Mouse (Mus musculus): Measurements from ENCODE around the gene Nol9.

The Nol9 gene

DNA sequence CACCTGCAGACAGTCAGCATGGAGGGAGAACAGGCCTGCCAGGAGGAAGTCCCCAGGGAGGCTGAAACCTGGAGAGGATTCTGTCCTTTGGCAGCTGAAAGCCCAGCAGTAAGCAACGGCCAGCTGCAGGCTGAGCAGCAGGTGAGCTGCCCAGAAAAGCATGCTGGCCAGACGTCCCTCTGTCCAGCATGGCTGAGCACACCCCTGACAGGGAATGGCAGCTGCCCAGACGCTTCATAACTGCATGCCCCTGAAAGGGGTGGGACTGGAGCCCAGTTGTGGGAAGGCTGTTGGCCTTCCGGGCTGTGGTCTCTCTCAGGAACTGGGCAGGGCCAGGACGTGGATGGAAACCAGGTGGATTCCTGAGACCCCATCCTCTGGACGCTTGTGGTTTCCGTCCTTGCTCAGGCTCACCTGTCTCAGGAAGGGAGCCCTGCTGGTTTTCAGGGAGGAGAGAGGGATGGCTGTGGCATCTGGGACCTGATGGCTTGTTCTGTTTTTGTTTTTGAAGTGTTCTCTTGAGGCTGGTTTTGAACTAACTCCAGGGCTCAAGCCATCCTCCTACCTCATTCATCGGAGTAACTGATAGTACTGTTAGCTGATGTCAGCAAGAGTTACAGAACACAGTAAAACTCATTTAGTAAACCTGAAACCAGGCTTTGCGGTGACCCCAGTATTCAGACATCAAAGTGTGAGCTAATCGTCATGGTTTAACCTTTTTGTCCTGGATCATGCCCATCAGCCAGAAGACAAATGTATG is 716 bp upstream of the Nol9 start, which contains the start of gene Tas1r1:
TSS of gene Tas1r1 (minus strand) at position 344 of the 760 bp plus-strand sequence.
- in situ Hi-C loops (cut with MboI; ENCODE audit: low pct_unique_long_range_greater_than_20kb in 1 of 2, low sequenced_read_pairs in 2 of 2, unreplicated experiment in 1 of 2), result no loop called here

DNA sequence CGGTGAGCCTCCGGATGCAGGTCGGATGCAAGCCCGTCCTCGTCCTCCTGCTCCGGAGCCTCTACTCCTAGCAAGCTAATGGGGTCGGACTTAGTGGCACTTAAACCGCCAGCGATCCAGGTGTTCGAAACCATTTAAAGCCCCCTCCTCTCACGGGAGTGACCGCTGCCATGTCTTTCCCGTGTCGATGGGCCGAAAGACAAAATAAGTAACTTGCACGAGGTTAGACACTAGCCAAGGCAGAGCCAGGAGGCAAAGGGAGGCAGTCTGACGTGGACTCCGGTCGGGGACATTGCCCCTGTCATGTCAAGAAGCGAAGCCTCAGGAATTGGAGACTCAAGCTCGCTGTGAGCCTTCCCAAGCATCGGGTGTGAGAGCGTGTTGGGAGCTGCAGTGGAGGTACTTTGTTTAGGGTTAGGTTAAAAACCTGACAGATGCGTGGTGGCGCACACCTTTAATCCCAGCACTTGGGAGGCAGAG is 750 bp downstream of the Nol9 start:
- in situ Hi-C loops (cut with MboI; ENCODE audit: low pct_unique_long_range_greater_than_20kb in 1 of 2, low sequenced_read_pairs in 2 of 2, unreplicated experiment in 1 of 2), result no loop called here

DNA sequence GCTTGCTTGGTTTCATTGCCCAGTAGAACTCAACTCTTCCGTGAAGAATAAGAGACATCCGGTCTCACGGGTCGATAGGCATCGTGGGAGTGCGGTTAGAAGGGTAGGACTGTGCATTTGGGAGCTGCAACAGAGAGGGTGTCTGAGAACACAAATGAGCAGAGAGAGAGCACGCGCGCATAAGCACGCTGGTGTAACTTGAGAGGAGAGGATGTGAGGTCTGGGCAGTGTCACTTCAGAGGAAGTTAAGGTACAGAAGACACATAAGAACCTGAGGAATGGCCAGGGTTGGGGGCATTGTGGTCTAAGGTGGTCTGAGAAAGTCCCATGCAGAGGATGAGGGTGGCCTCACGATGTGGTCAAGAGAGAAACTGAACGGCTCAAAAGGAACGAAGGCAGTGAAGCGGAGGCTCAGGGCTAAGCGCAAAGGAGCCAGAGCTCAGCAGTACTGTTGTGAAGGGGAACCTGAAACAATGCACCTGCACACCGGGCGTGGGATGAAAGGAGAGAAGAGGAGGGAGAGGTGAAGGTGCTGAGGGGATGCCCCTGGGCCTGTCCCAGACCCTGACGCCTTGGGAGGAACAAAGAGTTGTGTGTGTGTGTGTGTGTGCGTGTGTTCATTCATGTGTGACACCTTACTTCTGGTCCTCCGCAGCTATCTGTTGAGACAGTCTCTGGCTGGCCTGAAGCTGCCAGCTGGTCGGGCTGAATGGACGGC is 3.0 kb downstream of the Nol9 start:
- in situ Hi-C loops (cut with MboI; ENCODE audit: low pct_unique_long_range_greater_than_20kb in 1 of 2, low sequenced_read_pairs in 2 of 2, unreplicated experiment in 1 of 2), result no loop called here

DNA sequence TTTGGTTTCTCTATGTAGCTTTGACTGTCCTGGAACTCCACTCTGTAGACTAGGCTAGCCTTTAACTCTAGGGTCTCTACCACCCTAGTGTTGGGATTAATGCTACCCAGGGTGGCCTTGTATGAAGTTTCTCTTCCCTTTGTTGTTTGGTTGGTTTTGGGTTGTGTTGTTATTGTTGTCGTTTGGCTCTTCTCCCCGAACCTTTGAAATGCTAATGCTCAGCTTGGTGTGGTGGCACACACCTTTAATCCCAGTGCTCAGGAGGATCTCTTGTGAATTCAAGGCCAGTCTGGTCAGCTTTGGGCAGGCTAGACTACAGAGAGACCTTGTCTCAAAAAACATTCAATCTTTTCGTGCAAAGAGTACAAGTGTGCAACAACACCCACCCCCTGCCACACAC is 4.0 kb downstream of the Nol9 start:
- in situ Hi-C loops (cut with MboI; ENCODE audit: low pct_unique_long_range_greater_than_20kb in 1 of 2, low sequenced_read_pairs in 2 of 2, unreplicated experiment in 1 of 2), result no loop called here

DNA sequence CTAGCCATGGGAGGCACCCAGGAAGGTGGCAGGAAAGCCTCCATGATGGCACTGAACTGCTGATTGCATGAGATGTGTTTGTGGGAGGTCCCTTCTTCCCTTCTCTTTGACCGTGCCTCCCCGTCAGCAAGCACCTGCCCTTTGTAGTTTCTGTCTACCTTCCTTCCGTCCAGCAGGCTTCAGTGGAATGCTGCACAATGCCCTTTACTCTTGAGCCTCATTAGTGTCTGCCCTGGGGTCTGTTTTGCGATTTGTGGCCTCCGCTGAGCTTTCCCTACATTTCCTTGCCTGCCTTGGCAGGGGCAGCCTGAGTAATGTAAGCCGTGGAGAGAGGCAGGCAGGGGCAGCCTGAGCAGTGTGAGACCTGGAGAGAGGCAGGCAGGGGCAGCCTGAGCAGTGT is 5.5 kb downstream of the Nol9 start:
- in situ Hi-C loops (cut with MboI; ENCODE audit: low pct_unique_long_range_greater_than_20kb in 1 of 2, low sequenced_read_pairs in 2 of 2, unreplicated experiment in 1 of 2), result no loop called here

DNA sequence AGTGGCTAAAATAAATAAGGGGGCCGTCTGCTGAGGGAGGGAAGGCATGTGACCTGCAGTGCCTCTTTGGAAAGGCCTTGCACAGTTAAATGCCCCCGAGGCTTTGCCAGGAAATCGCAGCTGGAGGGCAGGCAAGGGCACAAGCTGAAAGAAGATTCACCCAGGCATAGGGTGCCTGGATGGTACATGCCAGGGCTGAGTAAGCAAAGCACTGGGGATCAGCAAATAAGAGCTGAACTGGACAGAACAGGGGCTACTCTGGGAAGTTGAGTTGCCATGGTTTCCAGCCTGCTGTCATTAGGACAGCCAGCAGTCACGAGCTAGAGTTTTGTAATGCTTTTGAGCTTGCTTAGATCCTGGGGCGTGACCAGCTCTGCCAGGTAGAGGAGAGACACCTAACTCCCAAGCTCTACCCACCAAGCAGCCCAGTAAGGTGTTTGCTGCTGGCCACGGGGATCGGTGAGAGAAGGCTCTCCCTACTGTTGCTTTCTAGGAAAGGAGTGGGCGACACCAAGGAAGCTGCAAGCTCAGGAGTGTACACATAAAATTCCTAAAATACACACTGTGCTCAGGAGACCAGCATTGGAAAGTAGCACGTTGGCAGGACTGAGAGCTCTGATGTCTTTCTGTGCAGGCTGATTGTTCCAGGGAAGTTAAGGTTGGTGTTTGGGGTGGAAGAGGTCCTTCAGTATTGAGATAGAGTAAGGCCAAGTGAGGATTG is 23.4 kb downstream of the Nol9 start:
- in situ Hi-C loops (cut with MboI; ENCODE audit: low pct_unique_long_range_greater_than_20kb in 1 of 2, low sequenced_read_pairs in 2 of 2, unreplicated experiment in 1 of 2), result no loop called here

DNA sequence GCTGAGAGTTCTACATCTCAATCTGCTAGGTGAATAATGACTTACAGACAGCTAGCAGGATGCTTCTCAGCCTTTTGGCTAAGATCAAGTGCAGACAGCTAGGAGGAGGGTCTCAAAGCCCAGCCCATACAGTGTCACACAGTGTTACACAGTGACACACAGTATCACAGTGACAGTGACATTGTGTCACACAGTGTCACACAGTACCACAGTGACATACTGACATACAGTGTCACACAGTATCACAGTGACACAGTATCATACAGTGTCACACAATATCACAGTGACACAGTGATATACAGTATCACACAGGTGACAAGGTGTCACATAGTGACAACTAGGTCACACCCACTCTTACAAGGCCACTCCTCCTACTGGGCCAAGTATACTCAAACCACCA is 28.2 kb downstream of the Nol9 start:
- in situ Hi-C loops (cut with MboI; ENCODE audit: low pct_unique_long_range_greater_than_20kb in 1 of 2, low sequenced_read_pairs in 2 of 2, unreplicated experiment in 1 of 2), result no loop called here

DNA sequence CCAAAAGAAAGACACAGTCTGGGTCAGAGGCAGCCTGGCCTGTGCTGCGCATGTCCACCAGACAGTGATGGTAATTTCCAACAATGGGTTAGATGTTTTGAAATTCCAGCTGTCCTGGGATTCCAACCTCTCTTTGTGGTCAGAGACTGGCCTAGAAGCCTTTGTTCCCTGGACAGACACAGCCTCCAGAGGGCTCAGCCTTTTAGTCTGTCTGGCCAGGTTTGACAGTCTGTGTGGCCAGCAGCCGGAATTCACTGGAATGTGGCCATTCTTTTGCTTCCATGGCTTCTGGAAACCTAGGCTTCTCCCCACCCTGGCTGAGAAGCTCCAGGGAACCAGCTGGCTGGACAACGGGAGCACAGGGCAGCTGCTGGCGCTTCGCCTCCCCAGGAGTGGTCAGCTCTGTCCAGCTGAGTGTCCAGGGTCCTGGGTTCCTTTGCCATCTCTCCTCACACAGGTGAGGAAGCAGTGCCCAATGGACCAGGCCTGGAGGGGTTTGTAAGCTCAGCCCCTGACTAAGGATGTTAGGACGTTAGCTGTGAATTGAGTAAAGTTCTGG is 29.1 kb downstream of the Nol9 start:
- in situ Hi-C loops (cut with MboI; ENCODE audit: low pct_unique_long_range_greater_than_20kb in 1 of 2, low sequenced_read_pairs in 2 of 2, unreplicated experiment in 1 of 2), result no loop called here

DNA sequence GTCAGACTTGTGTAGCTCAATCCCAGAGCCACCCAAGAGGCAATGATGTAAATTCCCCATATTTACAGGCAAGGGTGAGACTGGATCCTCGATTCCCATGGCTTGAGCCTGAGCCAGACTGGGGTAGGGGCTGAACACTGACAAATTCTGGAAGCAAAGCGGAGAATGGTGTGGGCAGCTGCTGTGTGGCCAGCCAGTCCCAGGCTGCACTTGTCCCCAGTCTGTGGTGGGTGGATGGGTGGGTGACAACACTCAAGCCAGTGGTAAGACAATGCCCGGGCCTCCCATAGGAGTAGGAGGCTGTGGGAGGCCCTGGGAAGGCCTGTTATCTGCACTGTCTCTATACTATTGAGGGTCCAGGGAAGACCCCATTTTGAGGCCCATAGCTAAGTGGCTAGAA is 30.1 kb downstream of the Nol9 start:
- in situ Hi-C loops (cut with MboI; ENCODE audit: low pct_unique_long_range_greater_than_20kb in 1 of 2, low sequenced_read_pairs in 2 of 2, unreplicated experiment in 1 of 2), result no loop called here

DNA sequence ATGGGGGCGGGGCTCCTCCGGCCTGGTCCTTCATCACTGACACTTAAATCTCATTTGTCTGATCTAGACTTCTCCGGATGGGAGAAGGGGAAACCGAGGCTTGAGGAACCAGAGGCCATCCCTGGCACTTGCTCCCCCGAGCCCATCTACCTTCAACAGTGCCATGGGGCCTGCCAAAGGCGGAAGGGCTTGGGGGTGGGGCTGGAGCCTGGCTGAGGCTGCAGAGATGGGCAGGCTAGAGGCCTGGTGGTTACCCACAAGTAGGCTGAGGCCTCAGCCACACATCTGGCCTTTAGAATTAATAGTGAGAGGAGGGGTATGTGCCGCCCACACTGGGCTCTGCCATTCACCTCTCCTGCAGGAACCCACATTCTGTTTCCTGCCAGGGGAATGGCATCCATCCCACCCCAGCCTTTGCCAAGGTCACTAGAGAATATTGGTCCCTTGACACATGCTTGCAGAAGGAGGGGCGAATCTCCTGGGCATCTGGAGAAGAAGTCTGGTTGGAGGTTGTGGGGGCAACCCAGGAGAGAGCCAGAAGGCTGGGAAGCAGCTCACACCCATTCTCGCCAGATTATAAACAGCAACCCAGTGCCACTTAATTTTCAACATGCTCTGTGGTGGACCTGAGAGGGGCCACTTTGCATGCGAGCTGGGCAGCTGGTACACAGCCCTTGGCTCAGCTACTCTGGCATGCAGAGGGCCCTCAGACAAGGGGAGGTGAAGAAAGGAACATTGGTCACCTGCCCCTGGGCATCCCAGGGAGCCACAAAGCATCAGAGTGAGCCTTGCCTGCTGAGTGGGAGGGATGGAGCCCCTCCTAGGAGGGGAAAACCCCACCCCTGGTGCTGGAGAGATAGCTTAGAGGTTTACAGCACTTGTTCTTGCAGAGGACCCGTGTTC is 31.6 kb downstream of the Nol9 start:
- in situ Hi-C loops (cut with MboI; ENCODE audit: low pct_unique_long_range_greater_than_20kb in 1 of 2, low sequenced_read_pairs in 2 of 2, unreplicated experiment in 1 of 2), result no loop called here

DNA sequence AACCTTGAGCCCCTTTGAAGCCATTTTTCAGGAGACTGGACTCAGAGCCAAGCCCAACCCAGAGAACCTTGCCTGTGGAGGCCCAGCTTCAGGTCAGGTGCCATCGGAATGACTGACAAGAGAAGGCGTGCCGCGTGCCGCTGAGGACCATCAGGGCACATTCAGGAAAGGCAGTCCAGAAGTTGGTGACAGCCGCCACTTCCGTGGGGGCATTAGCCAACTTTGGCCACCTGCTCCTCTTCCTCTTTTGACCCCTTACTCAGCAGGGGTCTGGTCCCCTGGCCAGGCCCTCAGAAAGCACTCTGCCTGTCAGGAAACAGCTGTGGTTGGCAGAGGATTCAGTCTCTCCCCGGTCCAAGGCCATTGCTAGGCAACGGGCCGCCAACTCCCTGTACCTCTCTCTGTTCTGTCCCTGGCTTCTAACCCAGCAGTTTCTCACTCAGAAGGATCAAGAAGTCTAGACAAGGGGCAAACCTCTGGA is 33.0 kb downstream of the Nol9 start, which contains the start of gene Plekhg5:
TSS of gene Plekhg5 (plus strand) at position 378 of the 481 bp plus-strand sequence.
- in situ Hi-C loops (cut with MboI; ENCODE audit: low pct_unique_long_range_greater_than_20kb in 1 of 2, low sequenced_read_pairs in 2 of 2, unreplicated experiment in 1 of 2), result no loop called here

DNA sequence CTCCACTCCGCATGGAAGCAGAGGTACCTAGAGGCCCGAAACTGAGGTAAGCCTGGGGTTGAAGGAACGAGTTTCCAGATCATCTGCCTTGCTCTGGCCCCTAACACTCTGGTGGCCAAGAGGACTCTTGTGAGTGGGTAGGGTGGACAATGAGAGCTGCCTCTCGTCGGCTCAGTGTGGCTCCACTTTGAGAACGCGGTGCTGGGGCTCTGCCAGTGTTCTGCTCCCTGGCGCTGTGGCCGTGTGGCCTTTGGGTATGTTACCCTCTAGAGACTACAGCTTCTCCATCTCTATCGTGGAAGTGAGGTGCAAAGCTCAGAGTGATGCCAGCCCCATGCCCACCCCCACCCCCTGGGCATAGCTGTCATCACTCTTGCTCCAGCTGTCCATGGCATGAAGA is 33.5 kb downstream of the Nol9 start:
- in situ Hi-C loops (cut with MboI; ENCODE audit: low pct_unique_long_range_greater_than_20kb in 1 of 2, low sequenced_read_pairs in 2 of 2, unreplicated experiment in 1 of 2), result no loop called here

DNA sequence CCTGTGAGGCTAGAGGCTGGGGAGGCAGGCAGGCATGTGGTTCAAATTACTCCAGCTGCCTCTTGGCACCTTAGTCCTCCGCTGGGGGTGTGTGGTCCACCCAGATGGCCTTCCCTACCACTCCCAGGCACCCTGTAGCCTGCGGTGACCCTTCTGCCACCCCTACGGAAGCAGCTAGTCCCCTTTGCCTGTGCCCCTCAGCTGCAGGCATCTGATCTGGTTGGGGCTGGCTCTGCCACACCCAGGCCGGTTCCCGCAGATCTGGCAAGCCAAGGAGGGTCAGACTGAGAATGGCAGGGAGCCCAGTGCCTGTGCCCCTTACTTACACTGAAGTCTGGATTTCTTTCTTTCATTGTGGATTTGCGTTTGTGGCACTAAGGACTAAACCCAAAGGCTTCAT is 34.6 kb downstream of the Nol9 start:
- in situ Hi-C loops (cut with MboI; ENCODE audit: low pct_unique_long_range_greater_than_20kb in 1 of 2, low sequenced_read_pairs in 2 of 2, unreplicated experiment in 1 of 2), result no loop called here

DNA sequence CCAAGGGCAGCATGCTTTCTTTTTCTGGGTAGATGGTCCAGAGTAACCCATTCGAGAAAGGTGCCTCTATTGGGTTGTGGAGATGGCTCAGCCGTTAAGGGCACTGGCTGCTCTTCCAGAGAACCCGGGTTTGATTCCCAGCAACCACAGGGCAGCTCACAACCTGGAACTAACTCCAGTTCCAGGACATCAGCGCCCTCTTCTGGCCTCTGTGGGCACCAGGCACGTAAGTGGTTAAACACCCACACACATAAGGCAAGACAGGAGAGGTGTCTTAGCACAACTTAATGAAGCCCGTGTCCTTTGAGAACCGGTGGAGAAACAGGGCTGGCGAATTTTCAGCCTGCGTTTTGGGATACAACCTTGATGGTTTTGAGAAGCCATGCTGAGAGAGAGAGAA is 35.4 kb downstream of the Nol9 start:
- in situ Hi-C loops (cut with MboI; ENCODE audit: low pct_unique_long_range_greater_than_20kb in 1 of 2, low sequenced_read_pairs in 2 of 2, unreplicated experiment in 1 of 2), result no loop called here

DNA sequence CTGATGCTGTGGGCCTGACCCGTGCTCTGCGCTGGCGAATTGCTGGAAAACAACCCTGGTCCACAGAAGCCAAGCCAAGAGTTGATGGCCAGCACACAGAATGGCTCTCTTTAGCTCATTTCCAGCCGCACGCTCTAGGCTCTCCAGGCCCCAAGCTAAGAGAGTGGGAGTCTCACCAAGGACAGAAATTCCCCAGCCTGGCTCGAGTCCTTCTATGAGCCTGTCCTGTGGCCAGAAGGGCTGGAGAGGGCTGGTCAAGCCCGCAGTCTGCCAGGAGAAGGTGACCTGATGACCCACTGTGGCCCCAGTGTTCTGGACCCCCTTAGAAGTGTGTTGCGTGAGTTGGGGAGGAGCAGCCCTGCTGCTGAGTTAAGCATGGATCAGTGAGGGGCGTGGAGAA is 38.1 kb downstream of the Nol9 start:
- in situ Hi-C loops (cut with MboI; ENCODE audit: low pct_unique_long_range_greater_than_20kb in 1 of 2, low sequenced_read_pairs in 2 of 2, unreplicated experiment in 1 of 2), result no loop called here

DNA sequence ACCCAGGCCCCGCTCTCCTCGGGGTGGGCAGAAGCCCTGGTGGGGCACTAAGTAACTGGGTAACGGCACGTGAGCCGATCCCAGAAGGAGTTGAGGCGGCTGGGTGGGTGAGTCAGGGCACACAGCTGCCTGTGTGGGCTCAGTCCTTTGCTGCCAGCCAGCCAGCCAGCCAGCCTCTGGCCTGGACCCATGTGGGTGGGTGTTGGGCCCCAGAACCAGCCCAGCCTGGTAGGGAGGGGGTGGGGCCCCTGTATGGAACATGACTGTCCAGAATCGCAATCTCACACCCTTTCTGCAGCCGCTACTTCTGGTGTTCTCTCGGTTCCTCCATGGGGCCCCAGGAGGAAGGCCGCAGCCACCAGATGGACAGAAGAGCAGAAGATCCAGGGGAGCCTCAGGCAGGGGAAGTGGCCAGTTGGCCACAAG is 39.0 kb downstream of the Nol9 start:
- in situ Hi-C loops (cut with MboI; ENCODE audit: low pct_unique_long_range_greater_than_20kb in 1 of 2, low sequenced_read_pairs in 2 of 2, unreplicated experiment in 1 of 2), result no loop called here

DNA sequence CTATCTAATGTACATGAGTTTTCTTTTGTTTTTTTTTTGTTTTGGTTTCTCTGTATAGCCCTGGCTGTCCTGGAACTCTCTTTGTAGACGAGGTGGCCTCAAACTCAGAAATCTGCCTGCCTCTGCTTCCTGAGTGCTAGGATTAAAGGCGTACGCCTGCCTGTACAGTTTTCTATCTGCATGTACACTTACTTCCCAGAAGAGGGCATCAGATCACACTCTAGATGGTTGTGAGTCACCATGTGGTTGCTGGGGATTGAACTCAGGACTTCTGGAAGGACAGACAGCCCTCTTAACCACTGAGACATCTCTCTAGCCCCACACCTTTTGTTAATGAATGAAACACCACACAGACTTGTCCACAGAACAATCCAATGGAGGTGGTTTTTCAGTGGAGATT is 40.1 kb downstream of the Nol9 start:
- in situ Hi-C loops (cut with MboI; ENCODE audit: low pct_unique_long_range_greater_than_20kb in 1 of 2, low sequenced_read_pairs in 2 of 2, unreplicated experiment in 1 of 2), result no loop called here

DNA sequence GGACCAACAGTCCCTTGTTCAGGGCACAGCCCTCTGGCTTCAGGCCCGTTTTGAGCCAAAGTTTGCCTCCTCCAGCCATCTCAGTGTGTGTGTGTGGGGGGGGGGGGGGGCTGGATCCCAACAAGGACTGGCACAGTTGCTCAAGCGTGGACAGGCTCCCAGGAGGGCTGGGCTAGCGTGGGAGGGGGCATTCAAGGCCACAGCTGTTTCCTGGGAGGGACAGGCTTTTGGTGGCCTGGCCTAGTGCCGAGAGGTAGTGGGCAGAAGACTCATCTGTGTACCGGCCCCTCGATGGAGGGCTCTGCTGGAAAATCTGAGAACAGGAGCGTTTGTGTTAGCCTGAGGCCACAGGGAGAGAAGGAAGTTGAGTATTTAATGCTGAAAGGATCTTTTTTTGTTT is 40.8 kb downstream of the Nol9 start:
- in situ Hi-C loops (cut with MboI; ENCODE audit: low pct_unique_long_range_greater_than_20kb in 1 of 2, low sequenced_read_pairs in 2 of 2, unreplicated experiment in 1 of 2), result no loop called here
